Comparison of ENCODE assay signal across 7 mouse cellular contexts in the genomic region with DNA sequence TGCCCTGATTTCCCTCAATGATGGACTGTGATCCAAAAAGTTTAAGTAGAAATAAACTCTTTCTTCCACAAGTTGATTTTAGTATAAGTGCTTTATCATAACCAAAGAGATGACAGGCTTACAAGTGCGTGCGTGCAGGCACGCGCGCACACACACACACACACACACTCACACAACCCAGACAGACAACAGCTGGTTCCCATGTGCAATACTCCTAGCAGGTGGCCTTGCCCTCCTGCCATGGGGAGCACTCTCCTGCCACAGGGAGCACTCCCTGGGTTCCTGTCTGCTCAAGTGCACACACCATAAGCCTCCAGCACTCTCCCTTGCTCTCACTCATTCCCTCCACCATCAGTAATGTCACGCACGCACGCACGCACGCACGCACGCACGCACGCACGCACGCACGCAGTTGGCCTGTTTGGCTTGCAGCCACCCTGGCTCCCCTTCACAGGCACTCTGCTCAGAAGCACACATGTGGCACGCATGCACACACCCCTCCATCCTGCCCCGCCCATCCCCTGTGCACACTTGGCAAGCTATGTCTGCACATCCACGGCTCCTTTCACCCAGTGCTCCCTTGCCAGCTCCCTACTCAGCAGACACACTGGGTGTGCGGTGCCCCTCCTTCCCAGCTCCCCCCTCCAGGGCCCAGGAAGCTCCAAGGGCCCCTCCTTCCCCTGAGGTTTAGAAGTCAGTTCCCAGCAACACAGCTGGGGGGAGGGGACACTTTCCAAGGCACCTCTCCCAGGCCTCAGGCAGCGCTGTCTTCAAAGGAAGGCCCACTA. TPM values are rescaled to one million over a fixed set of nuclear protein-coding genes. Genes with fewer than 3 reads are reported as not detected.
DNase-seq lines count a peak whose midpoint lies in the region; ATAC-seq and TF ChIP-seq lines count a peak whose summit lies in the region.

No protein-coding gene starts in this region.

- no peak overlapping the region for H3K9ac ChIP-seq in lung, embryonic 14.5 days
- H3K9ac ChIP-seq in embryonic facial prominence, embryonic 13.5 days: 0 out of 2 replicates have a peak overlapping the region, but pooled peaks have one; percentile 37
- H3K9ac ChIP-seq in hindbrain, embryonic 13.5 days: peak overlapping the region; percentile 56; the same call in 1 of the 2 replicates
- peak overlapping the region; percentile 65; the same call in 1 of the 2 replicates for H3K9ac ChIP-seq in neural tube, embryonic 13.5 days

- no peaks in the 10 kb centered on the region for H3K27me3 ChIP-seq in lung, embryonic 14.5 days (ENCODE audit: insufficient read depth, low read length)
- no peaks in the 10 kb centered on the region for H3K27me3 ChIP-seq in embryonic facial prominence, embryonic 13.5 days
- H3K27me3 ChIP-seq in hindbrain, embryonic 13.5 days: no peaks in the 10 kb centered on the region
- H3K27me3 ChIP-seq in neural tube, embryonic 13.5 days: no peaks in the 10 kb centered on the region

- 62% methylated on average over 22 of the region's 22 CpGs for WGBS in lung, embryonic 14.5 days
- WGBS in embryonic facial prominence, embryonic 13.5 days: 64% methylated on average over 22 of the region's 22 CpGs
- WGBS in hindbrain, embryonic 13.5 days: 69% methylated on average over 22 of the region's 22 CpGs
- WGBS in neural tube, embryonic 13.5 days: 56% methylated on average over 22 of the region's 22 CpGs

- ATAC-seq in lung, embryonic 14.5 days (ENCODE audit: insufficient read depth): no peak
- ATAC-seq in embryonic facial prominence, embryonic 13.5 days (ENCODE audit: insufficient number of reproducible peaks, insufficient read depth, low FRiP score, low TSS enrichment, low read depth): no peak
- no peak for ATAC-seq in hindbrain, embryonic 13.5 days (ENCODE audit: low FRiP score)
- no peak for ATAC-seq in neural tube, embryonic 13.5 days (ENCODE audit: low read depth)
- ATAC-seq in erythroid progenitor cell, adult 5-6 weeks (replicated peaks; ENCODE audit: low FRiP score, poor library complexity, severe bottlenecking): no peak

- H3K36me3 ChIP-seq in lung, embryonic 14.5 days (ENCODE audit: insufficient read depth): peaks cover 5% of the 10 kb centered on the region; the same call in 1 of the 2 replicates
- peaks cover 8% of the 10 kb centered on the region; the same call in 1 of the 2 replicates for H3K36me3 ChIP-seq in embryonic facial prominence, embryonic 13.5 days
- no peaks in the 10 kb centered on the region for H3K36me3 ChIP-seq in hindbrain, embryonic 13.5 days
- H3K36me3 ChIP-seq in neural tube, embryonic 13.5 days: no peaks in the 10 kb centered on the region

- peak; percentile 46 for DNase-seq in lung, embryonic 14.5 days
- no peak for DNase-seq in lung, postnatal 25 days (ENCODE audit: low spot score)
- no peak for DNase-seq in cerebellum, adult 8-10 months

- H3K9me3 ChIP-seq in lung, embryonic 14.5 days (ENCODE audit: low read depth, low read length): no peaks in the 10 kb centered on the region
- no peaks in the 10 kb centered on the region for H3K9me3 ChIP-seq in embryonic facial prominence, embryonic 13.5 days
- H3K9me3 ChIP-seq in hindbrain, embryonic 13.5 days: no peaks in the 10 kb centered on the region
- no peaks in the 10 kb centered on the region for H3K9me3 ChIP-seq in neural tube, embryonic 13.5 days

- H3K4me3 ChIP-seq in lung, embryonic 14.5 days (ENCODE audit: low read depth, low read length): no peak overlapping the region
- H3K4me3 ChIP-seq in embryonic facial prominence, embryonic 13.5 days: no peak overlapping the region
- no peak overlapping the region for H3K4me3 ChIP-seq in hindbrain, embryonic 13.5 days
- H3K4me3 ChIP-seq in neural tube, embryonic 13.5 days: no peak overlapping the region

- H3K27ac ChIP-seq in lung, embryonic 14.5 days (ENCODE audit: low read depth): peak overlapping the region; percentile 3; the same call in 1 of the 2 replicates
- peak overlapping the region; percentile 85 for H3K27ac ChIP-seq in embryonic facial prominence, embryonic 13.5 days
- peak overlapping the region; percentile 98 for H3K27ac ChIP-seq in hindbrain, embryonic 13.5 days
- H3K27ac ChIP-seq in neural tube, embryonic 13.5 days (replicated peaks): peak overlapping the region; percentile 98

- no peak for TF ChIP-seq CTCF in lung, embryonic 14.5 days (IDR thresholded peaks at IDR 0.05; ENCODE audit: low read depth)

- H3K4me1 ChIP-seq in lung, embryonic 14.5 days (ENCODE audit: insufficient read depth): peaks cover 52% of the 10 kb centered on the region
- peaks cover 94% of the 10 kb centered on the region for H3K4me1 ChIP-seq in embryonic facial prominence, embryonic 13.5 days
- peaks cover 98% of the 10 kb centered on the region for H3K4me1 ChIP-seq in hindbrain, embryonic 13.5 days (replicated peaks)
- H3K4me1 ChIP-seq in neural tube, embryonic 13.5 days (replicated peaks): peaks cover 99% of the 10 kb centered on the region

- no peak overlapping the region for H3K4me2 ChIP-seq in lung, embryonic 14.5 days
- H3K4me2 ChIP-seq in embryonic facial prominence, embryonic 13.5 days: peak overlapping the region; percentile 55
- no peak overlapping the region for H3K4me2 ChIP-seq in hindbrain, embryonic 13.5 days
- H3K4me2 ChIP-seq in neural tube, embryonic 13.5 days: 0 out of 2 replicates have a peak overlapping the region, but pooled peaks have one; percentile 4

RNA-seq across cellular contexts. Expression of a gene that starts 22.4 kb away (rescaled TPM):
- polyA plus RNA-seq in lung, embryonic 14.5 days (2014; fragmentation: Nextera tagmentation; extraction: Ambion mirVana): 34.9 and 36.5 TPM in 2 replicates
- polyA plus RNA-seq in embryonic facial prominence, embryonic 13.5 days (2015; fragmentation: Nextera tagmentation; extraction: Ambion mirVana): 35.1 and 36.2 TPM in 2 replicates
- polyA plus RNA-seq in hindbrain, embryonic 13.5 days (2015; fragmentation: Nextera tagmentation; extraction: Ambion mirVana): 24.8 and 25.1 TPM in 2 replicates
- 29.2 and 30.4 TPM in 2 replicates for polyA plus RNA-seq in neural tube, embryonic 13.5 days (2015; fragmentation: Nextera tagmentation; extraction: Ambion mirVana)
- 10.5 and 37.3 TPM in 2 replicates for total RNA-seq in erythroid progenitor cell, adult 5-6 weeks (2015; ENCODE audit: low replicate concordance)
- total RNA-seq in erythroid progenitor cell, adult 5-6 weeks (2017; ENCODE audit: low replicate concordance): 0.91 and 2.6 TPM in 2 replicates

Comparison
In these comparisons a context has a peak if more than half of its experiments do, and no peak if none do; other contexts are left out.
1. H3K27ac ChIP-seq: peak in every context shown above with its lines; median percentile 98 in hindbrain, embryonic 13.5 days; 98 in neural tube, embryonic 13.5 days; 85 in embryonic facial prominence, embryonic 13.5 days; 3 in lung, embryonic 14.5 days.
2. H3K4me2 ChIP-seq: peak in embryonic facial prominence, embryonic 13.5 days (single experiment) and neural tube, embryonic 13.5 days (single experiment); none in lung, embryonic 14.5 days (single experiment) and hindbrain, embryonic 13.5 days (single experiment).